Mouse (Mus musculus): ENCODE data around the gene Acsbg2. TPM values are rescaled to one million over a fixed set of nuclear protein-coding genes. Genes with fewer than 3 reads are reported as not detected.

The Acsbg2 gene
- polyA plus RNA-seq, 1 experiment from 2014 or later = not detected

DNA sequence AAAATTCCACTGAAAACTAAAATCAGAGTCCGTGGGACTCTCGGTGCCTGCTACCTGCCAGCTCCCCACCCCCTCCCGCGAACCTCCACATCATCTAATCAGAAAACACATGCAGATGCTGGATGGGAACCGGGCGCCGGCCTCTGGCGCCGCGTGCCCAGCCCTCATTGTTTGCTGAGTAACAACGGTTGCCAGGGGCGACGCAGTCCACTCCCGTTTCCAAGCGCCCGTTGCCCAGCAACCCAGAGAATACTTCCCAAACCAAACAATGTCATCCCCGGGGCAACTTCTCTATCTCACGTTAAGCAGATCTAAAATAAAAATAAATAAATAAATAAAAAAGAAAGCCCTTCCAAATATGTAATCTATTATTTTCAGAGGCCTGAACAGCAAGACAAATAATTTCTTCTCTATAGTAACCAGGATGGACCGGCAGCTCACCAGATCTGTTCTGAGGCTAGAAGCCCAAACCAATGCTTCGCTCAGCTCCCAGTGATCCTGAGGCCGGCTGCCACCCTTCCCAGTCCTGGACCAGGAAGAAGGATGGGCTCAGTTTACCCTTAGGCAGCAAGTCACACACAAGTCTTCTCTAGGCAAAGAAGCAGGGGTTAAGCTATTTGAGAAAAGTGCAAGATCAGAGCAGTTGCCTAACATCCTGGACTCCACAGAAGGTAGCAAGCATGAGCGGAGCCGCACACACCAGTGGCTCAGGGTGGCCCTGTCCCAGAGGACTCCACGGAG lies 59.8 kb downstream of the Acsbg2 start:
- ATAC-seq (ENCODE audit: low FRiP score, low TSS enrichment) (peak; percentile 79), DNase-seq (peak; percentile 97)
- peak overlapping the region; percentile 85 for H3K27ac ChIP-seq (replicated peaks; ENCODE audit: low read depth, low read length)
- no peaks in the 10 kb centered on the region for H3K36me3 ChIP-seq (ENCODE audit: control insufficient read depth, insufficient read depth, low read length)
- 3% methylated on average over 24 of the region's 24 CpGs for WGBS
- no peaks in the 10 kb centered on the region for H3K9me3 ChIP-seq (ENCODE audit: control insufficient read depth, low read length)
- H3K4me2 ChIP-seq (ENCODE audit: low read length) = peak overlapping the region; percentile 43
- peaks cover 6% of the 10 kb centered on the region; the same call in 1 of the 2 replicates for H3K27me3 ChIP-seq (ENCODE audit: control insufficient read depth, insufficient read depth, low read length)
- H3K4me1 ChIP-seq (ENCODE audit: control insufficient read depth, insufficient read depth, low read length) = peaks cover 44% of the 10 kb centered on the region
- peak overlapping the region; percentile 32; the same call in 1 of the 2 replicates for H3K9ac ChIP-seq (replicated peaks; ENCODE audit: low read length)
- no peak overlapping the region for H3K4me3 ChIP-seq (replicated peaks; ENCODE audit: low read depth, low read length)

DNA sequence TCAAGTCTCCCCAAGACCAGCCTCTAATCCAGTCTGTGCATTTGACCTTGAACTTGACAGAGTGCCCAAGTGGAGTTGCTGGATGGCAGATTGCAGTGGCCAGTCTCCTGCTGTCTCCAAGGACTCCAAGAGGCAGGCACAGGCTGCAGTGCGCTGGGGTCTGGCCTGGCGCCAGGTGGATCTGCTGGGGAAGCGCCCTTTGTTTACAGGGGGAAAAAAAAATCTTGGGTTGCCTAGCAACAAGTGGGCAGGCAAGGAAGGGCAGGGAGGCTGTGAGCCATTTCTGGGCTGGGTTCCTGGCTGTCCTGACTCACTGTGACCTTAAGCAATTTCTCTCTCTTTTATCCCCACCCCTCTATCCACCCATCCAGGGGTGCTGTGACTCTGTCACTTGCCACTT lies 64.0 kb downstream of the Acsbg2 start:
- Histone ChIP-seq H3K27me3 (ENCODE audit: control insufficient read depth, insufficient read depth, low read length) (peaks cover 6% of the 10 kb centered on the region; the same call in 1 of the 2 replicates), H3K27ac (replicated peaks; ENCODE audit: low read depth, low read length) (peak overlapping the region; percentile 57), H3K36me3 (ENCODE audit: control insufficient read depth, insufficient read depth, low read length) (no peaks in the 10 kb centered on the region), H3K9ac (replicated peaks; ENCODE audit: low read length) (no peak overlapping the region; the same call in 1 of the 2 replicates), H3K4me2 (ENCODE audit: low read length) (0 out of 2 replicates have a peak overlapping the region, but pooled peaks have one; percentile 21), H3K4me1 (ENCODE audit: control insufficient read depth, insufficient read depth, low read length) (peaks cover 39% of the 10 kb centered on the region), H3K9me3 (ENCODE audit: control insufficient read depth, low read length) (no peaks in the 10 kb centered on the region), H3K4me3 (replicated peaks; ENCODE audit: low read depth, low read length) (no peak overlapping the region)
- 0% methylated on average over 3 of the region's 3 CpGs for WGBS
- ATAC-seq (ENCODE audit: low FRiP score, low TSS enrichment) (peak; percentile 66), DNase-seq (peak; percentile 92)

GRCm38 (mm10) chr17:56808518-56808917 lies 65.7 kb downstream of the Acsbg2 start:
- Histone ChIP-seq H3K27me3 (ENCODE audit: control insufficient read depth, insufficient read depth, low read length) (peaks cover 4% of the 10 kb centered on the region; the same call in 1 of the 2 replicates), H3K36me3 (ENCODE audit: control insufficient read depth, insufficient read depth, low read length) (no peaks in the 10 kb centered on the region), H3K27ac (replicated peaks; ENCODE audit: low read depth, low read length) (no peak overlapping the region), H3K4me3 (replicated peaks; ENCODE audit: low read depth, low read length) (no peak overlapping the region), H3K4me1 (ENCODE audit: control insufficient read depth, insufficient read depth, low read length) (peaks cover 23% of the 10 kb centered on the region), H3K9ac (replicated peaks; ENCODE audit: low read length) (no peak overlapping the region), H3K9me3 (ENCODE audit: control insufficient read depth, low read length) (no peaks in the 10 kb centered on the region), H3K4me2 (ENCODE audit: low read length) (no peak overlapping the region)
- ATAC-seq (ENCODE audit: low FRiP score, low TSS enrichment) = peak; percentile 75; the same call in 1 of the 2 replicates
- WGBS = 9% methylated on average over 9 of the region's 9 CpGs
- DNase-seq = peak; percentile 92

DNA sequence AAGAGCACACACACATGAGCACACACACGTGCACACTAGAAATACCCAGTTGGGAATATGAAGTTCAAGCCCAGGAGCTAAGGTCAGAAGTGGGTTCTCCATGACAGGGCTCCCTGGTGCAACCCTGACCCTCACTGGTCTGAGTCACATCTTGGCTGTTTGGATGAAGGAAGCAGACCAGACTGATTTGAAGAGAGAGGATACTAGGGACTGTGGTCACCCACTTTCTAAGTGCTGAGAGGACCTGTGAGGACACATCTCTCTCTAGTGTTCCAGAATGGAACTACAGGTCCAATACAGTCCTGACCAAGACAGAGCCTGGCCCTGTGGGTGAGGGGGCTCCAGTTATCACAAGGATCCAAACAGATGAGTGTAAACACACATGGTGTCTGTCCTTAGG lies 68.5 kb downstream of the Acsbg2 start:
- no peak overlapping the region for H3K27ac ChIP-seq (replicated peaks; ENCODE audit: low read depth, low read length)
- ATAC-seq (ENCODE audit: low FRiP score, low TSS enrichment) = no peak
- 82% methylated on average over 1 of the region's 1 CpGs for WGBS
- no peaks in the 10 kb centered on the region for H3K9me3 ChIP-seq (ENCODE audit: control insufficient read depth, low read length)
- no peaks in the 10 kb centered on the region for H3K27me3 ChIP-seq (ENCODE audit: control insufficient read depth, insufficient read depth, low read length)
- 0 out of 2 replicates have a peak, but pooled peaks cover 3% of the 10 kb centered on the region for H3K36me3 ChIP-seq (ENCODE audit: control insufficient read depth, insufficient read depth, low read length)
- no peak overlapping the region for H3K4me3 ChIP-seq (replicated peaks; ENCODE audit: low read depth, low read length)
- no peak overlapping the region for H3K9ac ChIP-seq (replicated peaks; ENCODE audit: low read length)
- DNase-seq = no peak
- peaks cover 11% of the 10 kb centered on the region for H3K4me1 ChIP-seq (ENCODE audit: control insufficient read depth, insufficient read depth, low read length)
- no peak overlapping the region for H3K4me2 ChIP-seq (ENCODE audit: low read length)

GRCm38 (mm10) chr17:56804952-56805351 lies 69.3 kb downstream of the Acsbg2 start:
- DNase-seq (peak; percentile 13), ATAC-seq (ENCODE audit: low FRiP score, low TSS enrichment) (no peak)
- Histone ChIP-seq H3K36me3 (ENCODE audit: control insufficient read depth, insufficient read depth, low read length) (0 out of 2 replicates have a peak, but pooled peaks cover 3% of the 10 kb centered on the region), H3K4me1 (ENCODE audit: control insufficient read depth, insufficient read depth, low read length) (peaks cover 3% of the 10 kb centered on the region), H3K4me3 (replicated peaks; ENCODE audit: low read depth, low read length) (no peak overlapping the region), H3K9ac (replicated peaks; ENCODE audit: low read length) (no peak overlapping the region), H3K27me3 (ENCODE audit: control insufficient read depth, insufficient read depth, low read length) (no peaks in the 10 kb centered on the region), H3K9me3 (ENCODE audit: control insufficient read depth, low read length) (no peaks in the 10 kb centered on the region), H3K4me2 (ENCODE audit: low read length) (no peak overlapping the region), H3K27ac (replicated peaks; ENCODE audit: low read depth, low read length) (no peak overlapping the region)
- WGBS = 85% methylated on average over 5 of the region's 5 CpGs

GRCm38 (mm10) chr17:56802065-56802464 lies 72.2 kb downstream of the Acsbg2 start:
- no peak for ATAC-seq (ENCODE audit: low FRiP score, low TSS enrichment)

GRCm38 (mm10) chr17:56799276-56799675 lies 75.0 kb downstream of the Acsbg2 start:
- no peak overlapping the region for H3K4me2 ChIP-seq (ENCODE audit: low read length)
- no peaks in the 10 kb centered on the region for H3K27me3 ChIP-seq (ENCODE audit: control insufficient read depth, insufficient read depth, low read length)
- H3K4me3 ChIP-seq (replicated peaks; ENCODE audit: low read depth, low read length) = no peak overlapping the region
- H3K4me1 ChIP-seq (ENCODE audit: control insufficient read depth, insufficient read depth, low read length) = no peaks in the 10 kb centered on the region
- DNase-seq = no peak
- no peak for ATAC-seq (ENCODE audit: low FRiP score, low TSS enrichment)
- 78% methylated on average over 3 of the region's 3 CpGs for WGBS
- no peak overlapping the region for H3K27ac ChIP-seq (replicated peaks; ENCODE audit: low read depth, low read length)
- no peaks in the 10 kb centered on the region for H3K9me3 ChIP-seq (ENCODE audit: control insufficient read depth, low read length)
- 0 out of 2 replicates have a peak, but pooled peaks cover 3% of the 10 kb centered on the region for H3K36me3 ChIP-seq (ENCODE audit: control insufficient read depth, insufficient read depth, low read length)
- H3K9ac ChIP-seq (replicated peaks; ENCODE audit: low read length) = no peak overlapping the region

More at GRCm38 (mm10) chr17:56802065-56802464, 72.2 kb downstream of the Acsbg2 start:
- no peak overlapping the region for H3K4me2 ChIP-seq (ENCODE audit: low read length)
- DNase-seq = no peak
- no peak overlapping the region for H3K9ac ChIP-seq (replicated peaks; ENCODE audit: low read length)
- no peak overlapping the region for H3K27ac ChIP-seq (replicated peaks; ENCODE audit: low read depth, low read length)
- H3K9me3 ChIP-seq (ENCODE audit: control insufficient read depth, low read length) = no peaks in the 10 kb centered on the region
- no peaks in the 10 kb centered on the region for H3K4me1 ChIP-seq (ENCODE audit: control insufficient read depth, insufficient read depth, low read length)
- 0 out of 2 replicates have a peak, but pooled peaks cover 3% of the 10 kb centered on the region for H3K36me3 ChIP-seq (ENCODE audit: control insufficient read depth, insufficient read depth, low read length)
- 89% methylated on average over 8 of the region's 8 CpGs for WGBS
- H3K4me3 ChIP-seq (replicated peaks; ENCODE audit: low read depth, low read length) = no peak overlapping the region
- no peaks in the 10 kb centered on the region for H3K27me3 ChIP-seq (ENCODE audit: control insufficient read depth, insufficient read depth, low read length)

DNA sequence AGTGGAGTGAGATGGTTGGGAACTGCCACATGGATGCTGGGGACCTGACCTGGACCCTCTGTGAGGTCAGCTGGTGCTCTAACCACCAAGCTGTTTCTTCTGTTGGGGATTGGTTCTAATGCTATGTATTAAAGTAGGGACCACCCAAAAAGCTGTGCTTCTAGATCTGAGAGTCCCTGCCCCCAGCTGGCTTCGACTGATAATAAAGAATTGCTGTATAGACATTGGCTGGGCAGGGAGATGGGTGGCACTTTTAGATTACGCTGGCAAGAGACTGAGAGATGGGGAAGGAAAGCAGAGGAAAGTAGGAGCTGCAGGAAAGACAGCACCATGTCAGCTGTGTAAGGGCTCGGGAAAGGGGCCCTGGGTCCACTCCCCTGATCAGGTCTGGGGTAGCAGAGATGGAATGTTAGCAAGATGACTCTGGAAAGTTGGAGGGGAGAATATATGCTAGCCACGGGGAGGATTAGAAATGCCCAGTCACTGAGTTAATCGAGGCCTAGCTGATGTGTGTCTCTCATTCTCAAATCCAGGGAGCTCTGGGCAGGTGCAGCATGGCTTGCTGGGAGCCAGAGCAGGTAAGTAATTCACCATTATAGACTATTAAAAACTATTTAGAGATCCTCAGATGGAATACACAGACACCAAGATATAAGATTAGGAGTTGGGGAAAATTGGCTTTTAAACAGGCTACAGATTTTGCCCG lies 80.5 kb downstream of the Acsbg2 start:
- H3K27me3 ChIP-seq (ENCODE audit: control insufficient read depth, insufficient read depth, low read length) = no peaks in the 10 kb centered on the region

More for the DNA sequence above, 80.5 kb downstream of the Acsbg2 start:
- no peak overlapping the region for H3K27ac ChIP-seq (replicated peaks; ENCODE audit: low read depth, low read length)
- H3K9me3 ChIP-seq (ENCODE audit: control insufficient read depth, low read length) = no peaks in the 10 kb centered on the region
- H3K36me3 ChIP-seq (ENCODE audit: control insufficient read depth, insufficient read depth, low read length) = no peaks in the 10 kb centered on the region
- no peak overlapping the region for H3K4me2 ChIP-seq (ENCODE audit: low read length)
- no peak overlapping the region for H3K9ac ChIP-seq (replicated peaks; ENCODE audit: low read length)
- WGBS = 67% methylated on average over 6 of the region's 6 CpGs
- H3K4me3 ChIP-seq (replicated peaks; ENCODE audit: low read depth, low read length) = no peak overlapping the region
- ATAC-seq (ENCODE audit: low FRiP score, low TSS enrichment) = no peak
- no peak for DNase-seq
- no peaks in the 10 kb centered on the region for H3K4me1 ChIP-seq (ENCODE audit: control insufficient read depth, insufficient read depth, low read length)

All from midbrain, embryonic 14.5 days (tissue).